Mouse (Mus musculus): ENCODE results near the gene Ankrd13d. TPM values are rescaled to one million over a fixed set of nuclear protein-coding genes. Genes with fewer than 3 reads are reported as not detected.
A peak's percentile ranks its signal among the peaks of the same experiment; 100 is the strongest.

Ankrd13d gene
- 97.2 and 121 TPM in 2 replicates for total RNA-seq (2014; rRNA removed)
- 70.9 and 71.5 TPM in 2 replicates for polyA plus RNA-seq (2015; fragmentation: Nextera tagmentation; extraction: Ambion mirVana)

DNA sequence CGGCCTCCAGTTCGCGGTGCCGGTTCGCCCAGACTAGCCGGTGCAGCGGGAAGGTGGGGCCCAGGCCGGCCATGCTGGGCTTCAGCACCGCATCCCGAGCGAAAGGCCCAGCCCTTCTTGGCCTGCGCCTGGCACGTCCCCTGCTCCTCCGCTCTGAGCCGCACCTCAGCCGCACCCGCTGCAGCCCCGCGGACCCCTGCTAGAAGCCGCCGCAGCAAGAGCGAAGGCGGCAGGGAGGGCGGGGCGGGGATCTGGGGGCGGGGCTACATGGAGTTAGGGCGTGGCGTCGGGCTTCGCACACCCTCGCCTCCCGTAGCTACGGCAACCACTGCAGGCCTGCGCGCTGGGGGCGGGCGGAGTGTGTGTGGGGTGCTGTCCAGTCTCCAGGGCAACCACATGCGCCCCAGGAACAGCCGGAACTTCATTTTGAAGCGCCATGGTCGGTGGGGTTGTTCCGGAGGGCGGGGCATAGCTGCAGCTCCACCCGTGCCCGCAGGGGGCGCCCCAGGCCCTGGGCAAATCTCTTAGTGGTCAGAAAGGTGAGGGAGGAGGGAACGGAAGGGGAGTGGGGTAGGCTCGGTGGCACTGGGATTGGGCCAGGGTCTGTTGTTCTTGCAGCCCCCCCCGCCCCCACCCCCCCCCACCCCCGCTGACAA, at the start of gene Ankrd13d:
Gene Ankrd13d (minus strand): TSS at position 240 of the 656 bp plus-strand sequence.
- DNase-seq (ENCODE audit: low spot score) (peak; percentile 94), ATAC-seq (peak; percentile 95)
- Histone ChIP-seq H3K27ac (peak within 1 kb of the TSS; percentile 81), H3K4me2 (ENCODE audit: low read depth, low read length) (peak within 1 kb of the TSS; percentile 74), H3K4me3 (ENCODE audit: low read length) (peak within 1 kb of the TSS; percentile 64), H3K4me1 (ENCODE audit: insufficient read depth, low read length) (peaks cover 6% of the 10 kb centered on the region), H3K9me3 (ENCODE audit: low read length) (no peaks in the 10 kb centered on the region), H3K36me3 (ENCODE audit: insufficient read depth, low read length) (peaks cover 20% of the 10 kb centered on the region), H3K27me3 (ENCODE audit: insufficient read depth, low read length) (no peaks in the 10 kb centered on the region), H3K9ac (replicated peaks; ENCODE audit: low read length) (peak within 1 kb of the TSS; percentile 85)
- peak; percentile 81 for TF ChIP-seq CTCF (IDR thresholded peaks at IDR 0.05; ENCODE audit: low read depth)
- under 1% methylated on average over 46 of the region's 50 CpGs for WGBS

DNA sequence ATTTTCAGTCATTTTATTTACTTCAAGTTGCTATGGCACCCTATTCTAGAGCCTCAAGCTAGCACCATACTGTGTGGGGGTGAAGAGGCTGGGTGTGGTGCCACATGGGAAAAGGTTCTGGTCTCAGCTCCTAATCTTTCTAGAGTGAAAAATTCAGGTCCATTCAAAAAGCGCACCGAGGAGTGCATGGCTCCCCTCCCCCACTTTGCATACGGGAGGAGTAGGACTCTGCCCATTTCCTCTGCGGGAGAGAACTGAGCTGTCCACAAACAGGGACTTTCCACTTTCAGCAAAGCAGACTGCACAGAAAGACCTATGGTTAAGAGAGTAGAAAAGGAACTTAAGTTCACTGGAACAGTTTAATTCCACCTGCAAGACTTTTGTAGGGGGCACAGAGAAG, 49.7 kb upstream of the Ankrd13d start:
- Histone ChIP-seq H3K9me3 (ENCODE audit: low read length) (no peaks in the 10 kb centered on the region), H3K4me2 (ENCODE audit: low read depth, low read length) (peak overlapping the region; percentile 87), H3K27ac (peak overlapping the region; percentile 89), H3K9ac (replicated peaks; ENCODE audit: low read length) (peak overlapping the region; percentile 65), H3K4me1 (ENCODE audit: insufficient read depth, low read length) (peaks cover 9% of the 10 kb centered on the region; the same call in 1 of the 2 replicates), H3K27me3 (ENCODE audit: insufficient read depth, low read length) (no peaks in the 10 kb centered on the region), H3K4me3 (ENCODE audit: low read length) (peak overlapping the region; percentile 56), H3K36me3 (ENCODE audit: insufficient read depth, low read length) (peaks cover 13% of the 10 kb centered on the region)
- under 1% methylated on average over 4 of the region's 4 CpGs for WGBS
- ATAC-seq, result no peak
- DNase-seq (ENCODE audit: low spot score), result peak; percentile 57
- no peak for TF ChIP-seq CTCF (IDR thresholded peaks at IDR 0.05; ENCODE audit: low read depth)

DNA sequence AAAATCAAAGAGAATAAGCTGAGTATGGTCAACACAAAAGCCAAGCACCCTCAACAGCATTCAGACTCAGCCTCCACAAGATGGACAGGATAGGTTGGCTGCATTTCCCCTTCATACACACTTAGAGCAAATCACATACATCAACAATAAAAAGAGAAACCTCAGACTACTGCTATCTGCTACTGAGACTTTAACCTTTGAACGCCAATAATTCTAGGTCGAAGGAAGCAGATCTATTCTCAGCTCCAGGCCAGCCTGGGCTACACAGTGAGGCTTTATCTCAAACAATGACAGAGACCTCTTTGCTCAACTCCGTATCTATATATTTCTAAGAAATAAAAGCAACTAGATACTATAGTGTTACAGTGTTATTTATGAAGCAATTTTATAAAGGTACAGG, 48.3 kb upstream of the Ankrd13d start:
- DNase-seq (ENCODE audit: low spot score), result no peak
- Histone ChIP-seq H3K9me3 (ENCODE audit: low read length) (no peaks in the 10 kb centered on the region), H3K4me2 (ENCODE audit: low read depth, low read length) (no peak overlapping the region), H3K9ac (replicated peaks; ENCODE audit: low read length) (no peak overlapping the region), H3K36me3 (ENCODE audit: insufficient read depth, low read length) (peaks cover 22% of the 10 kb centered on the region), H3K4me3 (ENCODE audit: low read length) (no peak overlapping the region), H3K27me3 (ENCODE audit: insufficient read depth, low read length) (no peaks in the 10 kb centered on the region), H3K4me1 (ENCODE audit: insufficient read depth, low read length) (peaks cover 9% of the 10 kb centered on the region; the same call in 1 of the 2 replicates), H3K27ac (no peak overlapping the region)
- ATAC-seq, result no peak
- 86% methylated on average over 3 of the region's 3 CpGs for WGBS
- no peak for TF ChIP-seq CTCF (IDR thresholded peaks at IDR 0.05; ENCODE audit: low read depth)

DNA sequence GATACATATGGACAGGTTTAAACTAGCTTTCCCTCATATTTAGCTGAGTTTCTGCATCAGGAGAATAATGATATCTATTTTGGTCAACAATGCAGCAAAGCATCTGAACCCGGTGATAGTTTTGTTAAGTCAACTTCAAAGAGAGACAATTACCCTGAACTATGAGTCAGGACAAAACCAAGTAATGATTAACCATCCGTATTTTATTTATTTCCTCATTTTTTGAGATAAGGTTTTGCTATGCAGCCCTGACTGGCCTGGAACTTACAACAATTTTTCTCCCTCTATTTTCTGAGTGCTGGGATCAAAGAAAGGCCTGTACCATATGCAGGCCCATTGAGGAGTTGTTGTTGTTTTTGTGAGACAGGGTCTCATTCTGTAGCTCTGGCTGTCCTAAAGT, 47.7 kb upstream of the Ankrd13d start:
- Histone ChIP-seq H3K4me2 (ENCODE audit: low read depth, low read length) (no peak overlapping the region), H3K27ac (no peak overlapping the region), H3K9me3 (ENCODE audit: low read length) (no peaks in the 10 kb centered on the region), H3K36me3 (ENCODE audit: insufficient read depth, low read length) (peaks cover 27% of the 10 kb centered on the region), H3K27me3 (ENCODE audit: insufficient read depth, low read length) (no peaks in the 10 kb centered on the region), H3K4me3 (ENCODE audit: low read length) (no peak overlapping the region), H3K4me1 (ENCODE audit: insufficient read depth, low read length) (peaks cover 9% of the 10 kb centered on the region; the same call in 1 of the 2 replicates), H3K9ac (replicated peaks; ENCODE audit: low read length) (no peak overlapping the region)
- no peak for TF ChIP-seq CTCF (IDR thresholded peaks at IDR 0.05; ENCODE audit: low read depth)
- ATAC-seq (no peak), DNase-seq (ENCODE audit: low spot score) (no peak)
- WGBS, result 86% methylated on average over 2 of the region's 2 CpGs

DNA sequence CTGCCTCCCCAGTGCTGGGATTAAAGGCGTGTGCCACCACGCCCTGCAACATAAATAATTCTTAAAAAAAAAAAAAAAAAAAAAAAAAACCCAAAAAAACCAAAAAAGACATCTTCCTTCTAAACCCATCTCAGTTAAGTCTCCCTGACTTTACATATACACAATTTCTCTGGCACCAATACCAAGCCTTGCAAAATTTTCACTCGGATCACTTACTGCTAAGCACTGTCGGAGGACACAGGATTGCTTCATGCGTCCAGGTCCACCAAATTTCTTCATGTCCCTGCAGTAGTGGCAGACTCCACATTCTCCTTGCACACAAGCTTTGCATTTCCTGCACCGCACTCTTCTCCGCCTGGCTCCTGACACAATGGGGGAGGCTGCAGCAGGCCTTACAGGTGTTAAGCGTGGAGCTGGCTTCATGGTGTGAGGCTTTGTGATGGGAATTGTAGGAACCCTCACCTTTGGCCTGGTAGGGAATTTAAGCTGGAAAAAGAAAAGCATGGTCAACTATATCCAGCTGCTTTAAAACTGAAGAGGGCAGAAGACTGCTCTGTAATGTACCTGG, 45.9 kb upstream of the Ankrd13d start:
- ATAC-seq (no peak), DNase-seq (ENCODE audit: low spot score) (no peak)
- Histone ChIP-seq H3K9ac (replicated peaks; ENCODE audit: low read length) (no peak overlapping the region), H3K27me3 (ENCODE audit: insufficient read depth, low read length) (no peaks in the 10 kb centered on the region), H3K9me3 (ENCODE audit: low read length) (no peaks in the 10 kb centered on the region), H3K4me3 (ENCODE audit: low read length) (no peak overlapping the region), H3K4me1 (ENCODE audit: insufficient read depth, low read length) (peaks cover 9% of the 10 kb centered on the region; the same call in 1 of the 2 replicates), H3K27ac (no peak overlapping the region), H3K4me2 (ENCODE audit: low read depth, low read length) (no peak overlapping the region), H3K36me3 (ENCODE audit: insufficient read depth, low read length) (peaks cover 36% of the 10 kb centered on the region)
- TF ChIP-seq CTCF (IDR thresholded peaks at IDR 0.05; ENCODE audit: low read depth), result no peak
- WGBS, result 98% methylated on average over 8 of the region's 8 CpGs

DNA sequence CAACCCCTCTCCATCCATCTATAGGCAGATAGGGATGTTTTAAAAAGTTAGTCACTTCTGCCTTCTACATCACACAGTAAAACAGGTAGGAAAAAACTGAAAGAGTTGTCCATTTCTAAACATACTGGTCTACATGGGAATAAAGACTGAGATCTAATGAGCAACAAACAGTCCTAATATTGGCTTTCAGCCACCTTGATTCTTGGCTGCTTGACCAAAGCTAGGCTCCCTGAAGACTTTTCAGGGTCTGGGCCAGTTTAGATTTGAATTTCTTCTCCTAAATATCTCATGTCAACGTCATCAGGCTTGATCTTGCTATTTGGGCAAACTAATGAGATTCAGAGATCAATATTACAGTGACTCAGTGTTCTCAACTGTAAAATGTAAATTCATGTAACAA, 43.9 kb upstream of the Ankrd13d start:
- Histone ChIP-seq H3K4me1 (ENCODE audit: insufficient read depth, low read length) (peaks cover 2% of the 10 kb centered on the region; the same call in 1 of the 2 replicates), H3K9ac (replicated peaks; ENCODE audit: low read length) (no peak overlapping the region), H3K4me3 (ENCODE audit: low read length) (no peak overlapping the region), H3K27ac (no peak overlapping the region), H3K9me3 (ENCODE audit: low read length) (no peaks in the 10 kb centered on the region), H3K4me2 (ENCODE audit: low read depth, low read length) (no peak overlapping the region), H3K36me3 (ENCODE audit: insufficient read depth, low read length) (peaks cover 49% of the 10 kb centered on the region), H3K27me3 (ENCODE audit: insufficient read depth, low read length) (no peaks in the 10 kb centered on the region)
- DNase-seq (ENCODE audit: low spot score), result no peak
- ATAC-seq, result no peak
- 57% methylated on average over 1 of the region's 1 CpGs for WGBS
- no peak for TF ChIP-seq CTCF (IDR thresholded peaks at IDR 0.05; ENCODE audit: low read depth)

DNA sequence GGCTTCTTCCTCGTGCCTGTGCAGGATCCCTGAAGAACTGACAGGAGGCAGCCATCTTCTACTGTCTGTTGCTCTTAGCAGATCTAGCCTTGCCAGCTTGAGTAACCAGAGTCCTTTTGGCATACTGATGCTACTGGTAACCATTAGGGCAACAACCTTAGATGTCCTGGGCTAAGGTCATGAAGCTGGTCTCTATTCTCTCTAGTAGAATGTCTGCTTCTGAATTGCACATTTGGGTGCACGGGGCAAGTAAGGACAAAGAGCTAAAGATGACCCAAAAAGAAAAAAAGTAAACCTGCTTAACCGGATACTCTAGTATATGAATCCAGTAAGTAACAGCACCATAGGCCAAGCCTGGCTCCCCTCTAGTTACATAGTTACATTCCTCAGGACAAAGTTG, 43.2 kb upstream of the Ankrd13d start:
- 94% methylated on average over 3 of the region's 3 CpGs for WGBS
- no peak for DNase-seq (ENCODE audit: low spot score)
- Histone ChIP-seq H3K9me3 (ENCODE audit: low read length) (no peaks in the 10 kb centered on the region), H3K36me3 (ENCODE audit: insufficient read depth, low read length) (peaks cover 54% of the 10 kb centered on the region), H3K4me1 (ENCODE audit: insufficient read depth, low read length) (no peaks in the 10 kb centered on the region), H3K4me3 (ENCODE audit: low read length) (no peak overlapping the region), H3K9ac (replicated peaks; ENCODE audit: low read length) (no peak overlapping the region), H3K27ac (no peak overlapping the region), H3K27me3 (ENCODE audit: insufficient read depth, low read length) (no peaks in the 10 kb centered on the region), H3K4me2 (ENCODE audit: low read depth, low read length) (no peak overlapping the region)
- no peak for TF ChIP-seq CTCF (IDR thresholded peaks at IDR 0.05; ENCODE audit: low read depth)
- ATAC-seq, result no peak
